Mouse (Mus musculus): ENCODE data around the gene Sae1.
"Not testable (repeated sequence)": the region's sequence is repeated elsewhere in the genome, so short reads cannot be mapped to it uniquely, and the experiment has no call there.

The Sae1 gene

DNA sequence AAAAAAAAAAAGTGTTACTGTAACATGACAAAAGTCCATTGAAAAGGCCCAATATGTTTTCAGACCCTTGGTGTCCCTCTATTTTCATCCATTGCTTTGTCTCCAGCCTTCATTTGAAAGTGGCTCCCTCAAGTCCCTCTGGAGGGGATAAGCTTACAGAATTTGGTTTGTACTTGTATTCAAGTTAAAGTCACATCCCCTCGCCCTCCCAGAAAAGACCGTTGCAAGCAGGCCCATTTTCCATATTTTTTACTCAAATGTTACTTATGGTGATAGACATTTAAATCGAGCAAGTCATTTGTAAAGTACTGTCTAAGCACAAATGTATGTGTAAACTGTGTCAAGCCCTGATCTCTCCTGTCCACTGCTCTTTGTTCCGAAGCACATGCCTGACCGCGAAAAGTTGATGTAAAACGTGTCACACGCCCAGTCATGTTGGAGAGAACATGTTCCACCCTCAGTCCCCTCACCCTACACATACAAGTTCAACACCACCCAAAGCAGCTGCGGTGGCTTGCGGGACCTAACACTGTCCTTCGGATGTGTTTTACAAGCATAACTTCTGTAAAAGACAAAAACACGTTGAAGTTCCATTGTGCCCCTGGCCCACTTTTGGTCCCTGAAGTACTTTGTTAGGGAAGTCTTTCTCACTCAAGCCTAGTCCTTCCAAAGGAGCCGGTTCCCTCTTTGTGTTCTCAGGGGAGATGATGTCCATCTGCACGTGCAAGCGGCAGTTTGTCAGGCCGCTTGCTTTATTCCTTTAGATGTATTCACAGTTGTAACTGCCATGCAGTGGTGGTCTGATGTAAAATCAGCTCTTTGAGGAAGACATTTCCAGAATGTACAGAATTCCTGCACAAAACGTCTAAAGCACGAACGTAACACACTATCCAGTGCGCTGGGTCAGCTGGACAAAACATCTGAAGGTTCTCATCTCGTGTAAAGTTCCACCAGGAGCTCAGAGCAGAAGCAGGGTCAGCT lies 15.7 kb upstream of the Sae1 start:
- no peak for DNase-seq (ENCODE audit: low spot score in 2 of 2)

DNA sequence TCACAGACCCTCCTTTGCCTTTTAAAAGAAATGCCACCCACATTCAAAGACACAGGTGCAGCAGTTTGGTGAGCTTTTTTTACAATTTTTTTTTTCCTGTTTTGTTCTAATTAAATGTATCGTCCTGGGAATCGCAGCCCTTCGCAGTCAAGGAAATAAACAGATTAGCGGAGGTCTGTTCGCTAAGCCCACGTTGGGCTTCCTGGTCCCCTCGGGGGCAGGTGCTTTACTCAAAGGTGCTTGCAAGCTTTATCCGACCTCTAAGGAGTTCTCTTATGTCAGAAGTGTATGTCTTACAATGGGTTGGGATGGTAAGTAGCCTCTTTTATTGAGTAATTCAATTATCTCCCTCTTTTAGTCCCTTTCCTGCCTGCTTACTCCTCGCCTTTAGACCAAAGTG lies 14.8 kb upstream of the Sae1 start:
- no peak for DNase-seq (ENCODE audit: low spot score in 2 of 2)

DNA sequence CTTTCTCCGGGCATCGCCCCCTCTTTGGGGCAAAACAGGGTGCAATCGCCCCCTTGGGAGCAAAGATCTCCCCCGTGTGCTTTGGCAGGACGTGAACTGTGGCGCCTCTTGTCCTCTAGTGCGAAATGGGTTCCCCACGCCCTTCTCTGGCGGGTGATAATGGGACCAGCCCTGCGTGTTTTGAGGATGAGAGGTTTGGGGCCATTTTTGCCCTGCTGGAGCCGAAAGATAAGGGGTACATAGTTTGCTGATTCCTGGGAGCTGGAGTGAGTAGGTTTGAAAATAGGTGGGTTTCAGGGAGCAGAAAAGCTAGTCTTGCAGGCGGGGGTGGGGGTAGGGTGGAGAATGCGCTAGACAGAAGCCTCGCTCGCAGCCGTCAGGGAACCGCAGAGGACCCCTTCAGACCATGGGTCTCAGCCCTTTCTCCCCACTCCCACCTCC lies 14.4 kb upstream of the Sae1 start:
- DNase-seq (ENCODE audit: low spot score in 2 of 2) = no peak

DNA sequence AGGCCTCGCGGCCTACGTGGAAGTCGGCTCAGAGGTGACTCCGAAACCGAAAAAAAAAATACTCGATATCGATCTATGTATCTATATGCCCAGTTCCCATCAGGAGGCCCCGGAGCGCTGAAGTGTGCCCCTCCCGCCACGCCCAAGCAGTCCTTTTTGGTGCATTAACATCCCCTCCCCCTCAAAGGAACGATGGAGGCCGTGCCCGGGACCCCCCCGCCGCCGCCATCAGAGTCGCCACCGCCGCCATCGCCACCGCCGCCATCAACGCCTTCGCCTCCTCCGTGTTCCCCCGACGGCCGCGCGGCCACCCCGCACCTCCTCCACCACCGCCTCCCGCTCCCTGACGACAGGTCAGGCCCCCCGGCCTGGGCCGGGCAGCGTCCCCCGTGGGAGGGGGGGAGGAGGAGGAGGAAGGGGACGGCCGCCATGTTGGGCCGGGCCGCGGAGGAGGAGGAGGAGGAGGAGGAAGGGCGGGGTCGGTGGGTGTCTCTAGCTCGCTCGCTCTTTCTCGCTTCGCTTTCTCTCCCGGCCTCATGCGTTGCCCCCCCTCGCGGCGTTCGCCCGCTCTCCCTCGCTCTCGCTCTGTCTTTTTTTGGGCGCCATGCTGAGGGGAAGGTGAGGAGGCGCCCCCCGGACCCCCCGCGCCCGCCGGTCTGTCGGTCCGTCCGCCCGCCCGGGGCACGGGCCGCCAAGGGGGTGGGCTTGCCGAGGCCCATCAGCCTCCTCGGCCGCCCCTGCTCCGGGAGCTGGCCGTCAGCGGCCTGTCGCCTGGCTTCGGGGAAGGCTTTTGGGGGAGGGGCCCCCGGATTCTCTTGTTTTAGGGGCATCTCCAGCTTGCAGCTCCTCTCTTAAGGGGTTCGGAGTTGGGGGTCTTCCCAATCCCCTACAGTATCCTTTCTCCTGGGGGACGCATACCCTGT lies 13.3 kb upstream of the Sae1 start, which contains the start of gene Zc3h4:
TSS of gene Zc3h4 (plus strand) at position 222 of the 923 bp plus-strand sequence.
- peak; percentile 63 to 72 for DNase-seq (ENCODE audit: low spot score in 2 of 2)

DNA sequence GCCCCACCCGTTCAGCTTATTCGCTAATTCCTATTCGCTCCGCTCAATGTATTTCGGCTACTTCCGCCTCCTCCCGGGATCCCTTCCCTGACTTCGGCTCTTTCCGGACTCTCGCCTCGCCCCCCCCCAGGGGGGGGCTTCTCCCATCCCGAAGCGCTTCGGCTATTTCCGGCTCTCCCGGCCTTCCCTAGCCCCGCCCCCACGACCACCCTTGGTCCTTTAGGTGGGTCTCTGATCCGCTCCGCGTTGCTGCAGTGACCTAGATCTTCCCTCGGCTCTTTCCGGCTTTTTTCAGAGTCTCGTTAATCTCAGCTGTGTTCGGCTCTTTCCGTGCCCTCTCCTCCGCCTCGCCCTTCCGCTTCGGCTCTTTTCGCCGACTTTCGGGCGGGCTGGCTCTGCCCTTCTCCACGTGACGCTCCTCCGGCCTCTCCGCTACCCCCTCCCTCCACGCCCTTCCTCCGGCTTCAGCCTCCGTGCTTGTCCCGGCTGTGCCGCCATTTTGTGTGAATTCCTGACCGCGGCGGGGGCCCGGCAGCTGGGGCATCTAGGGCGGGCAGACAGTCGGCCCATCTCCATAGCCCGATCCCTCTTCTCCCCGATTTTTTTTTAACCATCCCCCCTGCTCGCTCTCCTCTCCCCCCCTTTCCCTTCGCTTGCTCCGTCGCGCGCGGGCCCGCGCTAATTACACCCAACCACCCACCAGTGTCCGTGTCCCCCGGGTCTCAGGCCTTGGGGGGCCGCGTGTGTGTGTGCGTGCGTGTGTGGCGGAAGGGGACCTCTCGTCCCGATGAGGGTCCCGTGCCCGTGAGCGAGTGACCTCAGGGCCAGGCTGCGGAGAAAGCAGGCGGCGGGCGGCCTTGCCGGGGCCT lies 12.4 kb upstream of the Sae1 start:
- peak; percentile 97 for DNase-seq (ENCODE audit: low spot score in 2 of 2)

DNA sequence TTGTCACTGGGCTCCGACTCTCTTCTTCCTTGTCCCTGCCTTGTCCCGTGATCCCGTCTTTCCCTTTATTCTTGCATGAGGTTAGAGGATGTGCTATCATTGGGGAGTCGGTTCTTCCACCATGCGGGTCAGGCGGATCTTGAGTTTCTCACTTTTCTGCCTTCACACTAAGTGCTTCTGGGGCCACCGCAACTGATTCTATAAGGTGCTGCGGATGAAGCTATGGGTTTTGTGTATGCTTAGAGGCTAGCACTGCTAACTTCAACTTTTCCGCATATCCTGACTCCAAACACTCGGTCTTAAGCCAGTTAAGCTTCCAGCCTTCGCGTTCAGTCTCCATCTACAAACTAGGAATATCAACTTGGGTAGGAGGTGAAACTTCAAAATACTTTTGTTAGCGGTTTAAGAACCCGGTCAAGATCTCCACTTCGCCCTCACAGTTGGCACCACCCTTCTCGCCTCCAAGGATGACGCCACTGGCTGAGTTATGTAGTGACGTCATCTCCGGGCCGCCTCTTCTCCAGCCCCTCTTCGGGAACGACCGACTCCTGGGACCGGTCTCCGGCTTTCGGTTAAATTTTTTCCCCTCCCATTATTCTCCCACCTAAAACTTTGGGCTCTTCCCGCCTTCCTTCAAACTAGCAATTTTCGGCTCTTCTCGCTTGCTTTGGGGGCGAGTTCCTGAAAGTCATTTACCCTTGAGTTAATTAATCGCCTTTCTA lies 11.7 kb upstream of the Sae1 start:
- peak; percentile 73 to 85 for DNase-seq (ENCODE audit: low spot score in 2 of 2)

DNA sequence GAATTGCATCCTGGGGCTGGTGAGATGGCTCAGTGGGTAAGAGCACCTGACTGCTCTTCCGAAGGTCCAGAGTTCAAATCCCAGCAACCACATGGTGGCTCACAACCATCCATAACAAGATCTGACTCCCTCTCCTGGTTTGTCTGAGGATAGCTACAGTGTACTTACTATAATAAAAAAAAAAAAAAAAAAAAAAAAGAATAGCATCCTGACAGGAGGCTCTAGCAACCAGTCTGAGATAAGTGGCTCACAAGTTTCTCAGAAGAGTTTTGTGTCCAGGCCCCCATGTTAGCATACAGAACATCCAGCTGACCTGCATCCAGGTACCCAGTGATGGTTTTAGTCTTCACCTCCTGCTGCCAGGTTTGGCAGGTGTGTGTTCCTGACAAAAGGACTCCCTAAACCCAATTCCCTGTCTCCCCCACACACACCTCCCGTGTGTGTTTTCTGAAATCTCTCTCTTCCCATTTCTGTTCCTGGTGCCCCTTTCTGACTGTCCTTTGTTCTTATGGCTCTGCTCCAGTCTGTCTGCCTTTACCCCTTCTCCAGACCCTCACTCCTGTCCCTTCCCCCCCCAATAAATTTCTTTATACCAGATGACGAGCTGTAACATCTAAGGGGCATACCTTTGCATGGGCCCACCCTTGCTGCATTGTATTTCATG lies 10.9 kb upstream of the Sae1 start:
- DNase-seq (ENCODE audit: low spot score in 2 of 2) = no peak

DNA sequence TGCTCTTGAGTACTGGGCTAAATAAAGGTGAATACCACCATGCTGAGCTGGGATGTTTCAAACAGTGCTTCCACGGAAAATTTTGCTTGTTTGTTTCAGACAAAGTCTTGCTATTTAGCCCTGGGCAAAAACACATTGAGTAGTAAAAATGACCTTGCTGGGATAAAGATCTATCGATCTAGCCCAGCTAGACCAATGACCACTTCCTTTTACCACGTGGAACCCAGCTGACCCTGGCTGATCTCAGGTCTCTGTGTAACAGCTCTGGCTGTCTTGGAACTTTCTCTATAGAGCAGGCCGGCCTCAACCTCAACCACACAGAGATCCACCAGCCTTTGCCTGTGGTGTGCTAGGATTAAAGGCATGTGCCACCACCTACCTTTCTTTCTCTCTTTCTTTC lies 9.9 kb upstream of the Sae1 start:
- no peak for DNase-seq (ENCODE audit: low spot score in 2 of 2)

DNA sequence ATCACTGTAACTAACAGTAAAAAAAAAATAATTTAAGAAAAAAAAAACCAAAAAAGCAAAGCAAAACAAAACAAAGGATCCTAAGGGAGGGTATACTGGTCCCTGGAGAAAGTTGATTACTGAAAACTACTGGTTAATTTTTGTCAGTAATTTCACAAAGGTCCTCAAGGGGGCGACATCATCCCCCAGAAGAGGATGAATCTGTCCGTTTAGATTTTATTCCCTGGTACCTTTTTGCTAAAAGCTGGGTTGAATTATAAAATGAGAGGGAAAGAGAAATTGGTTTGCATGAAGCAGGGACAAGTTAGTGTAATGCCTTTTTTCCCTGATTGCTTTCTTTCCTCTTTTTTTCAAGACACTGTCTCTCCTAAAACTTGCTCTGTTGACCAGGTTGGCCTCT lies 8.3 kb upstream of the Sae1 start:
- no peak for DNase-seq (ENCODE audit: low spot score in 2 of 2)

DNA sequence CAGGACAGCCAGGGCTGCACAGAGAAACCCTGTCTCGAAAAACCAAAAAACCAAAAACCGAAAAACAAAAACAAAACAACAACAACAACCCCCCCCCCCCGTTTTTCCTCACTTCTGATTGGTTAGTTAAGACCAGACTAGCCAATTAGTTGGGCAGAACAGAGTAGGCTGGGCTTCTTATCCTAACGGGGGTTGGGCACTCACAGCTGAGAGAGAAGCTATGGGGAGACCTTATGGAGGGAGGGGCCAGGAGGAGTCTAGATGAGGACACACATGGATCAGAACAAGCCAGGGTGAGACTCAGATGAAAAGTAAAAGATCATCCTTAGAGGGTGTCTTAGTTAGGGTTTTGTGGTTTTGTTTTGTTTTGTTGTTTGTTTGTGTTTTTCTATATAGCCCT lies 5.3 kb upstream of the Sae1 start:
- no peak for DNase-seq (ENCODE audit: low spot score in 2 of 2)

DNA sequence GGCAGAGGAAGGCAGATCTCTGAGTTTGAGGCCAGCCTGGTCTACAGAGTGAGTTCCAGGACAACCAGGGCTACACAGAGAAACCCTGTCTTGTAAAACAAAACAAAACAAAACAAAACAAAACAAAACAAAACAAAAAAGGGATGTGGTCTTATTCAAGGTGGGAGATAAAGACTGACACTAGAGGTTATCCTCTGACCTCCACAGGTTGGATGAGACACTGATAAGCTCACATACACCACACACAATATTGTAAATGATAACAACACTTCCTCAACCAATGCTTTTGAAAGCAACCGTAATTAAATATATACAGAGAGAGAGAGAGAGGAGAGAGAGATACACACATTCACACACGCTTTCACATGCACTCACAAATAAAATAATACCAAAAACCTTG lies 2.3 kb upstream of the Sae1 start:
- DNase-seq (ENCODE audit: low spot score in 2 of 2) = not testable (repeated sequence)

DNA sequence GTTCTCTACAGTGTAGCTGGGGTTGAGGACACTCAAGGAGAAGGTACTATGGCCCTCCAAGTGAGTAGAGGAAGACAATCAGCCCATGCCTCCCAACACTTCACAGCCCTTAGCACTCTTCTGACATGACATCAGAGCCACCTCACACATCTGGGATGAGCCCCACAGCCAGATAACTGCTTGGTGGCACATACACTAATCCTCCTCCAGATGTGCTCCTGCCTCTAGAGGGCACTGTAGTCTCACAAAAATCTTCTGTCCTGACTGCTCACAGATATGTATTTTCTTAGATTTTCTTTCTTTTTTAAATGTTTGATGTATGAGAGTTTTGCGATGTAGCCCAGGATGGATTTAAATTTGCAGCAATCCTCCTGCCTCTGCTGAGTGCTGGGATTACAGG lies 11.1 kb downstream of the Sae1 start:
- no peak for DNase-seq (ENCODE audit: low spot score in 2 of 2)

DNA sequence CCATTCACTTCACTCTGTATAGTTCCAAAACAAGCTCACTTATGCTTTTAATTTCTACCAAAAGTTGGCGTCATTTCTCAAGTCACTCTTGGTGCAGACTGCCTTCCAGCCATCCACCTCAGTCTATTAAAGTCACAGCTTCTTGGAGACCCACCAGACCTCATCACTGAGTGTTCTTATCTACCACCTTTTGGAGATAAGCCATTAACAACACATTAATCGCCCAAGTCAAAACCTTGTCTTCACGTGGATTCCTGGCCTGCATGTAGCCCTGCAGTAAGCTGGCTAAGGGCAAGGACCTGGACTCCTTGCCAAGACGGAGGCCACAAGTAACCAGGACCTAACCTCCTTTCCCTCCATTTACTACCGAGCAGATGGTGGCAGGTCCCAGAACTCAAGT lies 12.6 kb downstream of the Sae1 start:
- DNase-seq (ENCODE audit: low spot score in 2 of 2) = no peak

DNA sequence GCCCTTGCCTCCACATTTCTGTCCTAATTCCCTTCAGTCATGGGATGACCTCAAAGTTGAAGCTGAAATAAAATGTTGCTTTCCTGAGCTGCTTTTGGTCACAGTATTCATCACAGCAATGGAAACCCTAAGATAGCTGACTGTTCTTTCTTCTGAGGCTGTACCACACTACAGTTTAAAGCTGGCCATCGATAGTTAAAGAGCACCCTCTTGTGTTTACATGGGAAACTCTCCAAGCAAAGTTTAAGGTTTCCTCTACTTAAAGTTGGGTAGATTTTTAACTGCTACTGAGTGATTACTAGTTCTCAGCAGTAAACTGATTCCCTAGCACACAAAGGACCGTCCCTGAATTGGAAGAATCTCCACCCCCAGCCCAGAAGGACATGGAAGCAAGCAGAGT lies 13.9 kb downstream of the Sae1 start:
- DNase-seq (ENCODE audit: low spot score in 2 of 2) = no peak

DNA sequence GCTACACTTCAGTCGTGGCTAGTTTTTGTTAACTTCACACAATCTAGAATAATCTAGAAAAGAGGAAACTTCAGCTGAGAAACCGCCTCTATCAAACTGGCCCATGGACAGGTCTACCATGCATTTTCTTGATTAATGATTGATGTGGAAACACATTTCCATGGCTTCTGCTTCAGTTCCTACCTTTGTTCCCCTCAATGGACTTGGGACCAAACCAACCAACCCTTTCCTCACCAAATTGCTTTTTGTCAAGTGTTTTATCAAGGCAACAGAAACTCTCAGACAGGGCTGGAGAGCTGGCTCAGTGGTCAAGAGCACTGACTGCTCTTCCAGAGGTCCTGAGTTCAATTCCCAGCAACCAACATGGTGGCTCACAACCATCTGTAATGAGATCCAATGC lies 17.0 kb downstream of the Sae1 start:
- DNase-seq (ENCODE audit: low spot score in 2 of 2) = no peak

DNA sequence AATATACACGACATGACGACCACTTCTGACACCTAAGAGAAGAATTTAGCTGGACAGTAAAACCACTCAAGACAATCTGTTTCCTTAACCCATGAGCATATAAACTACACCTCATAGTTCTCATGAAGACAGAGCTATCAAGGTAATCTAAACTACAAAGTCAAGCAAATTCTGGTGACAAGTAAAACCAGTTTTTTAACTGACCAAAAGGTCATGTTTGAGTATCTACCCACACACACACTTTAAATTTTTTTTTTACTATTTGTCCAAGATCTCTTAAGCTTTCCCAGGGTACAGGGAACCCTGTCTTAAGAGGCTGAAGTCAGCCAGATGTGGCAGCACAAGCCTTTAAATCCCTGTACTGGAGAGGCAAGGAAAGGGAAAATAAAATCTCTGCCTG lies 18.8 kb downstream of the Sae1 start:
- DNase-seq (ENCODE audit: low spot score in 2 of 2) = no peak

DNA sequence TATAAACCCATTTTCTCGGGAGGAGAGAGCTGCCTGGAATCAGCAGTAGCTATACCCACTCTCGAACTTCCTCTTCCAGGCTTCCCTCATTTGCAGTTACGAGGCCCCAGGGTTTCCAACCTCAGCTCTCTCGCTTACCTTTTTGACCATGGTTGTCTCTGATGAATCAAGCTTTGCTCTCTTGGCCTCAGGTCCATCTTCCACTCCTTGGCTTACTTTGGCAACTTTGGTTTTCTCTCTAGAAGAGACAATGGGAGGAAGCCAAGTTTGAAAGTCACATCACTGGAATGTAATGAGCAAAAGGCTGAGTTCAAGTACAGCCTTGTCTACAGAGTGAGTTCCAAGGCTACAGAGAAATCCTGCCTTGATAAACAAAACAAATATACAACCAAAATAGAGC lies 20.9 kb downstream of the Sae1 start:
- DNase-seq (ENCODE audit: low spot score in 2 of 2) = no peak

DNA sequence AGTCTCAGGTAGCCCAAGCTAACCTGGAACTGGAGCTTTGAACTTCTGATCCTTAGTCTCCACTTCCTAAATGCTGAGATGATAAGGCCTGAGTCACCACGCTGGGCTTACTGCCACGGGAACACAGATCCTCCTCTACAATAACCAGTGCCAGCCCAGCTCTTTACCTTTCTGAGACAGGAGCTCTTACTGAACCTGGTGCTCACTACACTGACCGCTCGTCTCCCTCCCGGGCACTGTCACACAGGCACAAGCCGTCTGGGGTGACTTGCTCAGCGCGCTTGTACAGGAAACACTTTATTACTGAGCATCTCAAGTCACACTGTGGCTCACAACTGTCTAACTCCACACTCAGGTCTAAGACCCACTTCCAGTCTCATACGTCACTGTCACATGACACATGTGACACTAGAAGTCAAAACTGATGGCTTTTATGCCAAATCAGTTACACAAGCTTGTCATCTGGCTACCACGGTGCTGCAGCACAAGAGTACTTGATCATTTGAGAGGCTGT lies 21.4 kb downstream of the Sae1 start:
- no peak for DNase-seq (ENCODE audit: low spot score in 2 of 2)

DNA sequence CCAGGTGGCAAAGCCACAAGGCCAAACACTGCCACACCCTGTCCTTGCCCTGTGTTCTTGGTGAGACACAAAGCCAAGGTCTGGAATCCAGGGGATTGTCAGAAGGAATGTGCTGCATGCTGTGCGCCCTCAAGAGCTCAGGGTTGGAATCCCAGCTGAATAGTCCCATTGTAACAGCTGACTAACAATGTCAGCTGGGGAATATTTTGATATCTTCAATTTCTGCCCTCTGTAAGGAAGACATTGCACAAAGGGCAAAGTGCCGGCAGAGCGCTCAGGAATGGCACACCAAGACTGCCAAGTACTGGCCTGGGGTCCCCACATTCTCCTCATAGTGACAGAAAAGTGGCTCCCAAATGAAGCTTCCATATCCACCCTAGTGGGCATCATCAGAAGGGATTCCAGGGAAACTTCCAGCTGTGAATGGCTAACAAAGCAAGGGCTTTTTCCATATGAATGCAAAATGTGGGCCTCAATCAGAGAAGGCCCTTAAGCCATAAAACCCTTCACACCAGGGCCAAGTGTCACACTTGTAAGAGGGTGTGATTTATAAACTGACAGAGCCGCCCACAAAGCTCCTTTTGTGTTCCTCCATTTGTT lies 22.6 kb downstream of the Sae1 start:
- no peak for DNase-seq (ENCODE audit: low spot score in 2 of 2)

DNA sequence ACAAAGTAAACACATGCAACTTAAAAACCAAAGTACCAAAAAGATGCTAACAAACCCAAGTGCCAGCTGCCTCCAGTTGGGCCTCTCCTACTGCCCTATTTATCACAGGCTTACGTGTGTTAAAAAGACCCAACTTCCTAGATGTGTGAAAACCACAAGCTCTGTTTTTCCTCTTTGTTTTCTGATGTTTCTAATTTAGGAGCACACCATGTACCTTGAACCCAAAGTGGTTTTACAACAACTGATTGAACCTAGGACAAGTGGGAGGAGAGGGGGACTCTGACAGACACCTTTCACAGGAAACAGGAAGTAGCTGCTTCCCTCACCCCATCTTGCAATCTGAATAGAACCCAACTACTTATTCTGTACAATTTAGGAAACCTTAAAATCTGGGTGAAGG lies 23.3 kb downstream of the Sae1 start:
- no peak for DNase-seq (ENCODE audit: low spot score in 2 of 2)
